Mouse (Mus musculus) kidney, embryonic 16.5 days (tissue): ENCODE data around the gene Zbed4. TPM values are rescaled to one million over a fixed set of nuclear protein-coding genes. Genes with fewer than 3 reads are reported as not detected.

Experiments
- ATAC-seq: fragments of 200-750 bp; cut with Nextera tagmentation; 2 replicates; pipeline ENCODE4 v1.8.0; 2017; ENCODE audit warnings: moderate TSS enrichment; ENCODE audit not compliant: low FRiP score, low TSS enrichment
- H3K27ac ChIP-seq: fragments of 300-500 bp; sonication (generic); 2 replicates; pipeline ENCODE4 v1.5.1; 2014; ENCODE audit warnings: low read length
- H3K27me3 ChIP-seq: fragments of 300-500 bp; sonication (generic); 2 replicates; pipeline ENCODE4 v1.6.1; 2014; ENCODE audit warnings: low read length, control low read depth, mixed read lengths; ENCODE audit not compliant: insufficient read depth
- H3K36me3 ChIP-seq: fragments of 300-500 bp; sonication (generic); 2 replicates; pipeline ENCODE4 v1.6.1; 2014; ENCODE audit warnings: low read length, control low read depth, mixed read lengths; ENCODE audit not compliant: insufficient read depth
- H3K4me1 ChIP-seq: fragments of 300-500 bp; sonication (generic); 2 replicates; pipeline ENCODE4 v1.6.1; 2014; ENCODE audit warnings: low read length, control low read depth, mixed read lengths; ENCODE audit not compliant: insufficient read depth
- H3K4me2 ChIP-seq: fragments of 300-500 bp; sonication (generic); replicated peaks from 2 replicates; pipeline ENCODE4 v1.6.1; 2014; ENCODE audit warnings: low read depth, low read length
- H3K4me3 ChIP-seq: fragments of 300-500 bp; sonication (generic); 2 replicates; pipeline ENCODE4 v1.5.1; 2014; ENCODE audit warnings: mild to moderate bottlenecking, low read length
- H3K9ac ChIP-seq: fragments of 300-500 bp; sonication (generic); replicated peaks from 2 replicates; pipeline ENCODE4 v1.6.1; 2014; ENCODE audit warnings: low read length
- H3K9me3 ChIP-seq: fragments of 300-500 bp; sonication (generic); 2 replicates; pipeline ENCODE4 v1.6.1; 2016; ENCODE audit warnings: low read length, control low read depth
- WGBS: fragments of 180-500 bp; shearing (Covaris S2); extraction: QIAGEN DNeasy Blood & Tissue Kit; methylation state at CpG from one replicate; pipeline ENCODE4 v1.1.7; 2014; 5-methylcytosine and 5-hydroxymethylcytosine counted together
- polyA plus RNA-seq: library from polyadenylated mRNA; unstranded; fragments of >200 nt; fragmentation: Nextera tagmentation; extraction: Ambion mirVana; gene quantifications from 2 replicates; pipeline ENCODE4 v1.2.1, GENCODE M21; 2015

Zbed4 gene
- polyA plus RNA-seq, 1 experiment from 2014 or later, result 22.0 TPM

DNA sequence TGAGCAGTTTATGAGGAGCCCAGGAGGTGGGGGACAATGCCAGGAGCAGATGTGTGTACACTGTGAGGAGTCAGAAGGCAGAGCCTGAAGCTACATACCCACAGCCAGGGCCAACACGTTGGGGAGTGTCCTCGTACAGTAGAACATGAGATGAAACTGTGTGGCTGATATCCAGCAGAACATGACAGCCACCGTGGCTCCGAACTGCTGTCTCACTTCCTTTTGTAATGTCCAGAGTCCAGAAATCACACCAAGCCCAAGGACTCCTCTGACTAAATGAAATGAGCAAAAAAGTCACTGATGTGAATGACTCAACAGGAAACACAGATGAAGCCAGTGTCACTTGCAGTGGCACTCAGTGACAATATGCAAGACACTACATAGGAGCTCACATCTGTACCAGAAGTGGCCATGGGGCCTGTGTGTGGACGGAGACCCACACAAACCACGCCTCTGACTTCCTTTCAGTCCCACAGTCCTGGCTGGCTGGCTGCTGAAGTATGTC lies 63.8 kb downstream of the Zbed4 start:
- Histone ChIP-seq H3K4me3 (no peak overlapping the region), H3K4me1 (peaks cover 7% of the 10 kb centered on the region), H3K36me3 (peaks cover 28% of the 10 kb centered on the region), H3K9me3 (no peaks in the 10 kb centered on the region), H3K9ac (no peak overlapping the region), H3K4me2 (no peak overlapping the region), H3K27me3 (no peaks in the 10 kb centered on the region), H3K27ac (no peak overlapping the region)
- WGBS, result 93% methylated on average over 6 of the region's 6 CpGs
- no peak for ATAC-seq

DNA sequence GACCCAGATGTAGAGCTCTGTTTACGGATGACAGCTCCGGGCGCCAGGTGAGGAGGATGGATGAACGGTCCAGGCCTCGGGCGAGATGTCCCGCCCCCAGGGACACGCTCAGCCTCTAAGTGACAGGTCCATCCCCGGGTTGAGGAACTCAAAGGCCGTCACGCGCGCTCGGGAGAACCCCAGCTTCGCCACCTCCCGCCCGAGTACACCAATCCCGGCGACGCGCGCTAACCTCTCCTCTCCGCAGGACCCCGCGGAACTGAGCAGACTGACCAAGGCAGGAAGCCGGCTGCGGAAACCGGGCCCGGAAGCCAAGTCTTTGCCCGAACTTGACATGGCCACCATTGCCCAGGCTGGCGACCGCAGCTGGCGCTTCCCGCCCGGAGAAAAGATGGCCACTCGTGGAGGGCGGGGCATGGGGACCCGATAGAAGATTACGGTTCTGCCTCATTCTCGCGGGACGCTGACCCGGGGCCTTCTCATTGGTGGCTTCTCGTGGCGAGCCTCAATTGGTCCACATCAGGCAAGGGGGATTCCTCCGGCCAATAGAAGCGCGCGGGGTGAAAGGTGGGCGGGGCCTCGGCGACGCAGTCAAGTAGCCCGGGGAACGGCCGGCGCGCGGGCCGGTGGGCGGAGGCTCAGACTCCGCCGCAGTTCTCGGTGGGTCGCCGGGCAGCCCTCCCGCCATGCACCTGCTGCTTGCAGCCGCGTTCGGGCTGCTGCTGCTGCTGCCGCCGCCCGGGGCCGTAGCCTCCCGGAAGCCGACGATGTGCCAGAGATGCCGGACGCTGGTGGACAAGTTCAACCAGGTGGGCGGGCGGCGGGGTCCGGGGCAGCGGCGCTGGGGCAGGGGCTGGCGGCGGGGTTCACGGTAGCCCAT lies 67.8 kb downstream of the Zbed4 start, which contains the start of the genes Alg12 and Creld2:
Gene Alg12 (minus strand): TSS at position 293 of the 880 bp plus-strand sequence.
Gene Creld2 (plus strand): TSS at position 621 of the 880 bp plus-strand sequence.
- no peaks in the 10 kb centered on the region for H3K9me3 ChIP-seq
- H3K27me3 ChIP-seq, result no peaks in the 10 kb centered on the region
- H3K27ac ChIP-seq, result peak within 1 kb of the TSS; percentile 73
- H3K4me2 ChIP-seq, result peak within 1 kb of the TSS; percentile 93
- H3K4me1 ChIP-seq, result peaks cover 15% of the 10 kb centered on the region
- H3K4me3 ChIP-seq, result peak within 1 kb of the TSS; percentile 91
- ATAC-seq, result peak; percentile 99
- under 1% methylated on average over 85 of the region's 88 CpGs for WGBS
- peaks cover 36% of the 10 kb centered on the region for H3K36me3 ChIP-seq
- H3K9ac ChIP-seq, result peak within 1 kb of the TSS; percentile 85

DNA sequence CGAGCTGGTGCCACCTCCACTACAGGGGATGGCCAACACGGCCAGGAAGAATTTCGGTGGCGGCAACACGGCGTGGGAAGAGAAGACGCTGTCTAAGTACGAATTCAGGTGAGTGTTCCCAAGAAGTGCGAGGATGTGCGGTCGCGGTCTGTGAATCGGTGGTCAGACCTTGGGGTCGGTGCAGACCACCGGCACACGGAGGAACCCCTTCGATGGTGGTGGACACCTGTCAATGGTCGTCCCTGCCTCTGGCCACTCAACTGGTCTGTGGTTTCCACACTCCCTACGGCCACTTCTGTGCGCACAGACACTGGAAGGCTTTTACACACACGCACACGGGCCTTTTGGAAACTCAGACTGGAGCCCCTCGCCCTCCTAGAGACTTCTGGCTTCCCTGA lies 68.4 kb downstream of the Zbed4 start:
- Histone ChIP-seq H3K27me3 (no peaks in the 10 kb centered on the region), H3K4me2 (peak overlapping the region; percentile 93), H3K9me3 (no peaks in the 10 kb centered on the region), H3K27ac (0 out of 2 replicates have a peak overlapping the region, but pooled peaks have one; percentile 48), H3K4me3 (peak overlapping the region; percentile 91), H3K36me3 (peaks cover 36% of the 10 kb centered on the region), H3K9ac (peak overlapping the region; percentile 85), H3K4me1 (peaks cover 15% of the 10 kb centered on the region)
- no peak for ATAC-seq
- under 1% methylated on average over 23 of the region's 23 CpGs for WGBS

DNA sequence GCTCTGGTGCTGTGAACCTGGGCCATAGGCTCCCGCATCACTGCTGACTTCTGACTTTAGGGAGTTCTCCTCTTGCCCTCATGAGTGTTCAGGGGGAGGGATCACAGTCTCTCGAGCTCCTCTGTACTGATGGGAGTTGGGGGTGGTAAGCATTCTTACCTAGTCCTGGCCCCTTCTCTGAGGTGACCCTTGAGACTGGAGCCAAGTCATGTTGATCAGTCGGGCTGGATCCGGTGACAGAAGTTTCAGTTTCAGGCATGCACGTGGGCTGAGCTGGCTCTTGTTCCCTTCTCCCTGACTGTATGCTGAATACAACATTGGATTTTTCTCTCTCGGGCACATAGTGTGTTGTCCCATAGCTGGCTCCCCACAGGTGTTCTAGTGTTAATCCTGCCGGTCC lies 69.9 kb downstream of the Zbed4 start:
- no peaks in the 10 kb centered on the region for H3K9me3 ChIP-seq
- H3K4me1 ChIP-seq, result peaks cover 15% of the 10 kb centered on the region
- H3K36me3 ChIP-seq, result peaks cover 40% of the 10 kb centered on the region
- no peak overlapping the region for H3K9ac ChIP-seq
- no peak overlapping the region for H3K27ac ChIP-seq
- 70% methylated on average over 7 of the region's 7 CpGs for WGBS
- no peak for ATAC-seq
- no peaks in the 10 kb centered on the region for H3K27me3 ChIP-seq
- no peak overlapping the region for H3K4me2 ChIP-seq
- no peak overlapping the region for H3K4me3 ChIP-seq

DNA sequence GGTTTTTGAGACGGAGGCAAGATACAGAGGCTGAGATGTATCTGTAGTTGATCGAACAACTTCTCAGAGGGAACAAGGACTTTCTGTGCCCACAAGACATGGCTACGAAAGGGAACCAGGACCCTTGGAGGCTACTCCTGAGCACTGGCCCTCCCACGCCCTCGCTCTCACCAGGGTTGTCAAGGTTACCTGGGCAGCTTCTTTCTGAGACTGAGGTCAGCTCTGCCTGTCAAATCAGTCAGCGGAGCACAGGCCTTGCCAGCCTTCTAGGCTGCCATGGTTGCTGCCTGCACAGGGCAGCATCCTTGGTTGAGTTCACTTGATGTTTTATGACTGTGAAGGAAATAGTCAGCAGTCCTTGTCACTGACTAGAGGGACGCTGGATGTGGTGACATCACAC lies 71.1 kb downstream of the Zbed4 start:
- Histone ChIP-seq H3K4me1 (peaks cover 15% of the 10 kb centered on the region), H3K4me2 (no peak overlapping the region), H3K36me3 (peaks cover 40% of the 10 kb centered on the region), H3K27me3 (no peaks in the 10 kb centered on the region), H3K9me3 (no peaks in the 10 kb centered on the region), H3K9ac (no peak overlapping the region), H3K4me3 (no peak overlapping the region), H3K27ac (no peak overlapping the region)
- no peak for ATAC-seq
- WGBS, result 83% methylated on average over 7 of the region's 7 CpGs

DNA sequence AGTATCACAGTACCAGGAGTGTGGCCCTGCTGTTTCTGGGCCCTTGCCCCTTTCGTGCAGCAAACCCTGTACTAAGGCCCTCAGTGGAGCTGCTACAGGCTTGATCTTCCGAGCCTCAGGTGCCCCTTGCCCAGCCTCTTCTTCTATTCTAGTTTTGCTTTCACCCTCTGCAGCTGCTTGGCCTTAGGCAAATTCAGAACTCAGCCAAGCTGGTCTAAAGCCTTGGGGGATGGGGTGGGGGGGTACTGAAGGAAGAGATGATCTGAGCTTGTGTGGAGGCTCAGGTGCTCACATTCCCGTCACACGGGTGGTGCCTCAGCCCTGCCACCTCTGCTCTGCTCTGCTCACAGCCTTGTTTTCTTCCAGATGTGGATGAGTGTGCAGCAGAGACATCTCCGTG lies 71.9 kb downstream of the Zbed4 start:
- Histone ChIP-seq H3K9me3 (no peaks in the 10 kb centered on the region), H3K4me2 (no peak overlapping the region), H3K9ac (no peak overlapping the region), H3K36me3 (peaks cover 40% of the 10 kb centered on the region), H3K4me1 (peaks cover 13% of the 10 kb centered on the region), H3K27me3 (no peaks in the 10 kb centered on the region), H3K27ac (no peak overlapping the region), H3K4me3 (no peak overlapping the region)
- WGBS, result 90% methylated on average over 5 of the region's 5 CpGs
- ATAC-seq, result no peak

DNA sequence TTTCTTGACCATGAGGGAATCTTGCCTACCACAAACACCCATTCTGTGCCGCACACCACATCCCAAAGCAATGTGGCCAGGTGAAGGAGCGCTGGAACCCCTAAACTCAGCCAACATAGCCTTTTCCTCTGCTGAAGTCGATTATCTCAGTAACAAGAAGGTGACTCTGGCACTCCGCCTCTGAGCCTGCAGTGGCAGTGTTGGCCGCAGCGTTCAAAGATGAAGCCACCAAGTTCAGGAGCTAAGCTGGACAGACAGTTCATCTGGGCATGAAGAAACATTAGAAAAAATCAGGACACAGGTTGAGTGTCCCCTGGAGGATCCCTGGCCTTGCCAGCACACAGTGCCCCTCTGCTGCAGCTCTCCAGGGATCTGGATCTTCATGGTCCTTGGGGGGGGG lies 76.0 kb downstream of the Zbed4 start:
- WGBS, result 89% methylated on average over 6 of the region's 6 CpGs
- Histone ChIP-seq H3K36me3 (peaks cover 35% of the 10 kb centered on the region), H3K4me2 (no peak overlapping the region), H3K27me3 (no peaks in the 10 kb centered on the region), H3K27ac (no peak overlapping the region), H3K9ac (no peak overlapping the region), H3K9me3 (no peaks in the 10 kb centered on the region), H3K4me3 (no peak overlapping the region), H3K4me1 (peaks cover 16% of the 10 kb centered on the region)
- no peak for ATAC-seq

DNA sequence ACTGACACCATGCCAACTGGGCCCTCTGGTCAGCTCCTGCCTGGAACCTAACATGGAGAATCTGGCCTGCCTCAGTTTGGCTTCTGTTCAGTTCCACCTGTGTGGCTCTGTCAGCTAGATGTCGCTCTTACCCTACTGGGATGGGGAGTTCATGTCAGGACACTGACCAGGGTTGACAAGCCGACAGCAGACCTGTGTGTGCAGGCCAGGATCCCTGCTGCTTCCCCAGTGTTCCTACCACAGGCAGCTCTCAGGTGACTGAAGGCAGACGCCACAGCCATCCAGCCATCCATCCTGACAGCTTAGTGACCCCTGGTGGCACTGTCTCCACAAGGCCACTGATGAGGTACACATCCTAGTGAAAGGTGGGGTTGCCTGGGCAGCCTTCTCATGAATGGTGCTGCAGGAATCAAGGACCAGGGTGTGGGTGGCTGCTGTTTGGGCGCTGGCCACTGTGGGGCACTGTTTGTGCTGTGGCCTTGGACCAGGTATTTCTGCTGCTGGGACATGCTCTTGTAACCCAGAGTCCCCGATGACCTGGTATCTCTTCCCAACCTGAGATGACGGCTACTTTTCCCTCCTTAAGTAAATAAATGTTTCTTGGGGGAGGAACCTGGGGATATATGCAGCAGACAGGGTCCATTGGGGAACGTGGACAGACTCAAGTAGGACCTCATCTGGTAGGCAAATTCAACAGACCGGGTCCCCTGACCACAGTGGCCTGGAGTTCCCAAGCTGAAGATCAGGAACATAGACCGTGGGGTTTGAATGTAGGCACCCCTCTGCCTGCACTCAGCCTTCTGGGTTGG lies 76.7 kb downstream of the Zbed4 start:
- 26% methylated on average over 9 of the region's 9 CpGs for WGBS

DNA sequence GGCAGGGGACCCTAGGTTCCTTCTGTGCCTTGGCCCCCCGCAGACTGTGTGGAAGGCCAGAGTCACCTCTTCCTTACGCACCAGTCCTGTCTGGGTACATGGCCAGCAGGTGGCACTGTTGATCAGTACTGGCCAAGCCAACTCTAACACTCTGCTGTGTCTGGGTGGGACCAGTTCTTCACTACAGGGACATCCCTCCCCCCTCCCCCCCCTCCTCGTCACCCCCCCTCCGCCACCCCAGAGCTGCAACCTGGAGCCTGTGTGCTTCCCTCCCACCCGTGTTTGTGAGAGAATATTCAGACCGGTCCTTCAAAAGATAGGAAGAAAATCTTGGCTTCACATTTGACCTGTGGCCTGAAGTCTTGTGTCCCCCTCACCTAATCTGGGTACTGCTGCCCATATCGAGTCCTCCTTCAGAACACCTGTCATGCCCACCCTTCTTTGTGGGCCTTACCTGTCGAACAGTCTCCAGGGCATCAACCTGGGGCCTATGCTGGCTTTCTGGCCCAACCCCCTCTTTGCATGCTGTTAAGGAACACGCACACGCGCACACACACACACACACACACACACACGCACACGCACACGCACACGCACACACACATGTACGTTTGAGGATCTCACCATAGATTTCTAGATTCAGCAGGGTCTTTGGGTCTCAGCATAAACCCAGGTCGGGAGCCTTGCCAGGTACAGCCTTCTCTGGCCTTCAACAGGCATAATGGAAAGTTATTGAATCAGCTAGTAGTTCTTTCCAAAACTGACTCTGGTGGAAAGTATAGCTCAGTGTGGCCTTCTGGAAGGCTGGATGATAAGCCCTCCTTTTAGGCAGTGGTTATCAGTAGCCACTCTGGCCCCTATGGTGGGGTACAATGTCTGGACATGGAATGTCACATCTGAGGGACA lies 77.6 kb downstream of the Zbed4 start:
- Histone ChIP-seq H3K4me1 (peaks cover 16% of the 10 kb centered on the region), H3K4me2 (no peak overlapping the region), H3K9me3 (no peaks in the 10 kb centered on the region), H3K9ac (0 out of 2 replicates have a peak overlapping the region, but pooled peaks have one; percentile 15), H3K36me3 (peaks cover 20% of the 10 kb centered on the region), H3K4me3 (no peak overlapping the region), H3K27ac (no peak overlapping the region), H3K27me3 (no peaks in the 10 kb centered on the region)
- WGBS, result 56% methylated on average over 17 of the region's 17 CpGs
- peak; percentile 89 for ATAC-seq

More for the DNA sequence above, 76.7 kb downstream of the Zbed4 start:
- no peaks in the 10 kb centered on the region for H3K27me3 ChIP-seq
- no peak overlapping the region for H3K27ac ChIP-seq
- H3K4me2 ChIP-seq, result no peak overlapping the region
- ATAC-seq, result peak; percentile 25
- H3K9me3 ChIP-seq, result no peaks in the 10 kb centered on the region
- peaks cover 27% of the 10 kb centered on the region for H3K36me3 ChIP-seq
- no peak overlapping the region for H3K9ac ChIP-seq
- H3K4me1 ChIP-seq, result peaks cover 16% of the 10 kb centered on the region
- no peak overlapping the region for H3K4me3 ChIP-seq
